Mouse (Mus musculus) frontal cortex, adult (tissue): ENCODE data around the gene Traf2.

ENCODE experiments used
- ATAC-seq: cut with Nextera tagmentation; 2 replicates; pipeline ENCODE4 v1.9.2; 2017; ENCODE audit warnings: mild to moderate bottlenecking, moderate library complexity, mixed read lengths; ENCODE audit not compliant: low TSS enrichment

Traf2 gene

DNA sequence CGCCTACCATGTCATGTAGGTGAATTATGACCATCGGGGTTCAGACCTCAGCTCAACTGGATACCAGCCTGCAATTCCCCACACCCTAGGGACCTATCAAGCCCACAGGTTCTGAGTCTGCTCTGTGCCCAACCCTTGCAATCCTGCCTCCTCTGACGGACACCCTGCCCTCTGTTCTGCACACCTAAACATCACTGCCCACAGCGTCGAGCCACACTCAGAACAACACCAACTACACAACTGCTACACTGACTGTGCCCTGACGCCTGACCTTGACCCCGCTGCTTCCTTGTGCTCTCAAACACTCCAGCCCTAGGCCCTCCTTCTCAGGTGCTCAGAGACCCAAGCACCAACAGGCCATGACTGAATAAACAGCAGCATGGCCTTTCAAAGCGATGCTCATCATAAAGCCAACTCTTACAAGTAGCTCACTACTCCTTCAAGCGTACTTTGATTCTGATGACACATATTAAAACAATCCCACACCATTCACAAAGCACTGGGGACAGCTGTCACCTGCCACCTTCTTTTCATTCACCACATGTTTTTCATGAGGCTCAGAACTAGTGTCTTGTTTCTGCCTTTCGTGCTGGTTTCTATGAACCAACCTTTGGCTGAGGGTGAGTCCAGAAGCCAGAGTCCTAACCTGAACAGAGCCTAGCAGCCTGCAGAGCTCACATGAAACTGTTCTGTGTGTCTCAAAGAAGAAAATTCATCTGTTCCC, 4.9 kb downstream of the Traf2 start:
- no peak for ATAC-seq

DNA sequence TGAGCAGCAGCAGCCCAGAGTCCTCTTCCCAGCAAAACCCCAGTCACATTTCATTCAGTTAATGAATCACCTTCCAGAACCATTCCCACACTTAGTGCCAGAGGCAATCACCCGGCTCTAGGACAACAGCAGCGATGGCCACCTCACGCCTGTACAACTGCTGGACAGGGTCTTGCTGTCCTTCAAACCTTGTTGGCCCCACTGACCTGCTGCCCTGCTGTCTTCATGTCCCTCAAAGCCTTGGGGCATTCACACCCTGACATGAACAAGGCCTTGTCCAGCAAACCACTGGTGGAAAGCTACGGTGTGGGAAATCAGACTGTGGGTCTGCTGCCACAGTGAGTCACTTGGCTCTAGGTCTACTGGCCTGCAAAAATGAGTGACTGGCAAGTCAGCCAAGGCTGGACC, 6.2 kb downstream of the Traf2 start:
- no peak for ATAC-seq

DNA sequence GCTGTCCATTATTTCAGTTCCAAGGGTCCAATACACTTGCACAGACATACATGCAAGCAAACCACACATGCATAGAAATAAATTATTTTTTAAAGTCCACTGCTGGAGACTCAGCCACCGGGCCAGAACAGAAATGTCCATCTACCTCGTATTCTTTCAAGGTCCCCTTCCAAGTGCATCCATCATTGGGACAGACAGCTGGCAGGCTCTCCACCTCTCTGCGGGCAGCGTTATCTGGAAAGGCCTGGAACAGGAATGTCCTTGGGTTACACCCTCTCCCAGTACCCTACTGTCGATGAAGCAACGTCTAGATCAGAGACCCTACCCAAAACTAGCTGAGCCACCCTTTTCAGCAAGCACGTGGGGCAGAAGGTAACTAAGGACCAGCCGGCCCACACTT, 10.2 kb downstream of the Traf2 start:
- ATAC-seq: no peak

DNA sequence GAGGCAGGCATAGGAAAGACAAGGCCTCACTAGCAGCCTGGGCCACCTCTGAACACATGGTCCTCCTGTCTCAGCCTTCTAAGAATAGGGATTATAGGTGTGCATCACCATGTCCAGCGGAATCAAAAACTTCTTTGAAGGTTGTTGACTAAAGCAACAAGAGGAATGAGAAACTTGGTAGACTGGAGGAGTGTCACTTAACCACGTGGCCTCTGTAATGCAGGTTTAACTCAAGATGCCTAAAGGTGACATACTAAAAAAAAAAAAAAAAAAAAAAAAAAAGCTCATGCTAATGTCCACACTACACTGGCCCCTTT, 11.9 kb downstream of the Traf2 start:
- ATAC-seq: no peak

DNA sequence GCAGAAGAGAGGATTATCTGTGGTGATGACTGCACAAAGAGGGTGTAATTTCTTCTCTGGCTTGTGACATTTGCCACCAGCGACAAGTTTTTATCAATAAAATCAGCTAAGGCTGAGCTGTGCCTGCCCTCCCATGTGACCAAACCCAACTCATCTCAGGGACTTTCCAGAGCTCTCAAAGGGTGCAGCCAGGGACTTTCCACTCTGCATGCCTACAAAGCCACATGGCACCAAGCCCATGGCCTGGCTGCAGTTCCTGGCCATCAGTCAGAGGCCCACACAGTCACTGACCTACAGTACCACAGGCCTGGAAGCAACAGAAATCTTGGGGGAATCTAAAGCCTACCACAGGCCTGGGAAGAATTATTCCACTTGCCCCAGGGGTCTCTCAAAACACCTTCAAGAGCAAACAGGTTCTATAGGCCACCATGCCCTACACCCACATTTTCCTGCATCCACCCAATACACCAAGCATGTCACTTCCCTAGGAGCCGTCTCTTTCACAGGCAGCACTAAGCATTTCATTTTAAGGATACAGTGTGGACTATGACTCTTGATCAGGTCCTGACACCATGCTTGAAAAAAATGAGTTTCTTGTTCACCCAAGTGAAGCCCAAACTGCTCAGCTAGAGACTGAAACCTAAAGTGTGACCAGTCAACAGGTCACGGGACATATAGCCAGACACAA, 12.4 kb downstream of the Traf2 start:
- ATAC-seq: no peak

DNA sequence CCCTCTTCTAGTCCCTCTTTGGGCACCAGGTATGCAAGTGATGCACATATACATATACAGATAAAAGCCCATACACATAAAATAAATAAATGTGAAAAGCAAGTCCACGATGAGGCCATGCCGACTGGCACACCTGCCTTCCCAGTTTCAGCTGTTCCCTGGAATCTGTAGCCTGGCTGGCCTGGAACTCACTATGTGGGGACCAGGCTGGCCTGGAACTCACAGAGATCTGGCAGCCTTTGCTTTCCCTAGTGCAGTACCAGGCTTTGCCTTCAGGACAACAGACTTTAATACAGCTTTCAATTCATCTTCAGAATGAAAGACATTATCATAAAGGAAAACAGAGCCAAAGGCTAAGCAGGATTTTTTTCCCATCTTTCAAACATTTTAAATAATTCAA, 13.0 kb downstream of the Traf2 start:
- no peak for ATAC-seq

DNA sequence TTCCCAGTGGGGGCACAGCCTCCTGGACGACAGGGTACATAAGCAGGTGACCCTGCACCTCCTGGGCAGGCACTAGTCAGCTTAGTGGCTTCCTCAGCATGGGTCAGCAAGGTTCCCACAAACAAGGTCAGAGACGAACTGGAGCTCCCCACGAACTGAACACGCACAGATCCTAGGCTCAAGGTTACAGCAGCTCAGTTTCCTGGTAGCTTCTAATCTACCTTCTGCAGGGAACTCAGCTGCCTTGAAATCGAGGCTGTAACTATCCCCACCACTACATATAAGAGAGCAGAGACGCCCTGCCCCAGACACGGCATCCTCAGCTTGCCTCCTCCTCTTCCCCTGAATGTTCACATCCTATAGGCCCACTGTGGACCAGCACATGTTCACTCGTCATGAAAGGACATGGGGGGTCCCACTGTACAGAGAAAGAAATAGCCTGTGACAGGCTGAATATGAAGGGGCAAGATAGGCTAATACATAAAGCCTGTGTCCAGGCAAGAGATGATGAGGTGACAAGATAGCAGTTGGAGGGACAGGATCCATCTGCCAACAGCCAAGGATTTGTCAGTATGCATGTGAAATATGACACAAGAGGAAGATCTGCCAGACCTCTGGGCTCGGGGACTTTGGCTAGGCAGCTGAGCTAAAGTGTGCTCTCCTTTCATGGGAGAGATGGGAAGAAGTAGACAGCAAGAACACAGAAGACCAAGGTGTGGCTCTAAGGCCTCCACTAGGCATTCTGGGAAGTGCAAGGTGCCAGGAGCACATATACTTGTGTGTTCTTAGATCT, 20.0 kb downstream of the Traf2 start:
- no peak for ATAC-seq

DNA sequence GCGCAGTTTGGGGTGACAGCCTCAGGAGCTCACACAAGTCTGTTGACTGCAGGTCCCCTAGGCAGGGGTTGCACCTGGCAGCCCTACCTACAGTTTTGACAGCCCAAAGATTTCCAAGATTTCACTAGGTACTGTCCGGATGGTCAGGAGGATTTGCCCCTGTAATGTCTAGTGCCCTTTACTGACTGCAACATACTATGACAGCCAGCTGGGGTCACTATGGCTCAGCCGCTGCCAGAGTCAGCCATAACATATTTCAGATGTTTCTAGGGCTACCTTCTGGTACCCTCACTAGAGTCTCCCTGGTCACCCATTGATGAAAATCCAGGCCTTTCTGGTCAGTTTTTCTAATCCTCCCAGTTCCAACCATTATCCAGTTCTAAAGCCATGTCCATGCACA, 36.8 kb downstream of the Traf2 start:
- ATAC-seq: no peak

DNA sequence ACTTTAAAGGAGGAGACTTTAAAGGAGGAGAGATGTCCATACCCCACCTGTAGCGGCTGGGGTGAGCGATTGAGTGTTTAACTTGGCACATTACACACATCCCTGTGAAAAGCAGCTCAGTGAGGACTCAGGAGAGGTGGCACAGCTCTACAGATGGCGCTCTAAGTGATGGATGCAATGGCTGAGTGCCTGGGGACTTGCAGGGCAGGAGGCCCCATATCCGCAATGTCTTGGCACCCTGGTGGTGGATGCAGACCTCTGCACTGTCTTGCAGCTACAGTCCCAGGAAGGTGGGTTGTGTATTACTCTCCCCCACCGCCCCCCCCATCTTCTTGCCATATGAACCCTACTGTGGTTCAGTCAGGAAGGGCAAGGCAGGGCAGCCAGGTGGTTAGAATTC, 39.8 kb downstream of the Traf2 start:
- no peak; the same call in 1 of the 2 replicates for ATAC-seq

DNA sequence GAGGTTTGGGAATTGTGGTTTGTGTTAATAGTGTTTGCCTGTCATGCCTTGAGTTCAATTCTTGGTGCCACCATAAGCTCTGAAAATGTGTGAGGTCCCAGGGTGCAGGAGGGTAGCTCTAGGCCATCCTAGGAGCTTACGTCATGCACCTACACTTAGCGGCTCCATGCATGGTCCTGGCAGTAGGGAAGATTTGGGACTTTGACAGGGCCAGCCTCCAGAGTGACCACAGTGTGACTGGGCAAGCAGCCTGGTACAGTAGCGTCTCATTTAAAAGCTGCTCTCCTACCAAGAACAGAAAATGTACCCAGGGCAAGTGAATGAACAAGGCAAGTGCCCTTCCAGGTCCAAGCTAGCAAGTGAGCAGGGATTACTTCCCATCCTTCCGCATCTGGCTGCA, 40.9 kb downstream of the Traf2 start:
- no peak for ATAC-seq

DNA sequence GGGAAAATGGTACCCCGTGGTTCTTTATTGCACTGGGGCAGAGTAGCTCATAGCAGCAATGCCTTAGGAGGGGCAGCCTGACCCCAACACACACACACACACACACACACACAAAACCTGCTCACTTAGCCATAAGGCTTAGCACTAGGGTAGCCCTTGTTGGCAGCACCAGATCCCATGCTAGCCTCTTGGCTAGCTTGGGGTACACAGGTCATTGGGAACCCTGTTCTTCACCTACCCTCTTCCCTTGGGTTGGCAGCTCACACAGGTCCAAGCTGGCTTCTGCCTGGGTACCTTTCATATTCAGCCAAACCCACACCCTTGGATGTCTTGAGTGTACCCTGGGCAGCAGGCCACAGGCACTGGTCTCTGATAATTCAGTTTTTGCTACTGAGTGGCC, 41.7 kb downstream of the Traf2 start:
- no peak for ATAC-seq

DNA sequence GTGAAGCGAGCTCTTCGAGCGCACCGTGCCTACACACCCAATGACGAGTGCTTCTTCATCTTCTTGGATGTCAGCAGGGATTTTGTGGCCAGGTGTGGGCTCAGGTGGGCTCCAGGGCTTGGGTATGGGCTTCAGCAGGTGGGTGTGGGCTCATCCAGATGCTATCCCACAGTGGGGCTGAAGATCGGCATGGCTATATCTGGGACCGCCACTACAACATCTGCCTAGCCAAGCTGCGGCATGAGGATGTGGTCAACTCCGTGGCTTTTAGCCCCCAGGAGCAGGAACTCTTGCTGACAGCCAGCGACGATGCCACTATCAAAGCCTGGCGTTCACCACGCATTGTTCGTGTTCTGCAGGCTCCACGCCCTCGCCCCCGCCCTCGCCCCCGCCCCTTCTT, 42.2 kb downstream of the Traf2 start:
- ATAC-seq: no peak

DNA sequence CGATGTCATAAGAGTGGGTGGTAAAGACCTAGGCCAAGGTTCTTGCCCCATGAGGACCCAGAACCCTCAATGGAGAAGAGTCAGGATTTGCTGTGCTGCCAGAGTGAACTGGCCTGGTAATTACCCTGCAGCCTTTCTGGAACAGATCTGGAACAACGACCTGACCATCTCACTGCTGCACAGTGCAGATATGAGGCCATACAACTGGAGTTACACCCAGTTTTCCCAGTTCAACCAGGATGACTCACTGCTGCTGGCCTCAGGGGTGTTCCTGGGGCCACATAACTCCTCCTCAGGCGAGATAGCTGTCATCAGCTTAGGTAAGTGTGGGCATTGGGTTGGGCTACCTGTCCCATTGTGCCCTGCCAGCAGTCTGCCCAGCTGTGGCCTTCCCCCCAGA, 44.0 kb downstream of the Traf2 start:
- ATAC-seq: no peak

DNA sequence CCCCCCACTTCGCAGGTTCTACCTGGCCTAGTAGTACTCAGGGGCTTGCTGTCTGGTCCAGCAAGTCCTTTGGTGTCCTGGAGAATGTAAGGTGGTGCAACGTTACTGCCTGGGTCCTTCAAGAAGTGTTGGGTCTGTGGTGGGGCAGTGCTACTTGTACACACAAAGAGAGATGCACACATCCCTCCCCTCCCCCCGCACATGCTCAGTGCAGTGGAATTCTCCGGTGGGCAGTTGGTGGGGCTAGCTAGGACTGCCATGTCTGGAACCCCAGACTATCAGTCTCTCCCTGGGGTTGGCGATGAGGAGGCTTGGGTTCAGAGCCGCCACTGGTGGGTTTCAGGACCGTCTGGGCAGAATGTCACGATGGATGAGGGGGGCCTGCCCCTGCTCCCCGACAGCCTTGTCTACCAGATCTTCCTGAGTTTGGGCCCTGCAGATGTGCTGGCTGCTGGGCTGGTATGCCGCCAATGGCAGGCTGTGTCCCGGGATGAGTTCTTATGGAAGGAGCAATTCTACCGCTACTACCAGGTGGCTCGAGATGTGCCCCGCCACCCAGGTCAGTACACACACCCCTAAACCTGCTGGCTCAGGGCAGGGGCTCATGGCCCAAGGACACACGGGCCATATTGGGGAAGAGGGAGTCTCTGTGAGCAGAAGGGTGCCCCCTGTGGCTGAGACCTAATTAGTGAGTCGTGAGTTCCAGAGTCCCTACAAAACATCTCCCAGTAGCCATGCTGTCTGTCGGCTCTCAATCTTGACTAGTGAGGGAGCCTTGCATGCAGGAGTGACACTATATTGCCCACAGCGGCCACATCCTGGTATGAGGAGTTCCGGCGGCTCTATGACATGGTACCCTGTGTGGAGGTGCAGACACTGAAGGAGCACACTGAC, 44.9 kb downstream of the Traf2 start, which contains the start of gene C8g:
C8g (minus strand) TSS at position 127 of the 894 bp plus-strand sequence.
- no peak for ATAC-seq

DNA sequence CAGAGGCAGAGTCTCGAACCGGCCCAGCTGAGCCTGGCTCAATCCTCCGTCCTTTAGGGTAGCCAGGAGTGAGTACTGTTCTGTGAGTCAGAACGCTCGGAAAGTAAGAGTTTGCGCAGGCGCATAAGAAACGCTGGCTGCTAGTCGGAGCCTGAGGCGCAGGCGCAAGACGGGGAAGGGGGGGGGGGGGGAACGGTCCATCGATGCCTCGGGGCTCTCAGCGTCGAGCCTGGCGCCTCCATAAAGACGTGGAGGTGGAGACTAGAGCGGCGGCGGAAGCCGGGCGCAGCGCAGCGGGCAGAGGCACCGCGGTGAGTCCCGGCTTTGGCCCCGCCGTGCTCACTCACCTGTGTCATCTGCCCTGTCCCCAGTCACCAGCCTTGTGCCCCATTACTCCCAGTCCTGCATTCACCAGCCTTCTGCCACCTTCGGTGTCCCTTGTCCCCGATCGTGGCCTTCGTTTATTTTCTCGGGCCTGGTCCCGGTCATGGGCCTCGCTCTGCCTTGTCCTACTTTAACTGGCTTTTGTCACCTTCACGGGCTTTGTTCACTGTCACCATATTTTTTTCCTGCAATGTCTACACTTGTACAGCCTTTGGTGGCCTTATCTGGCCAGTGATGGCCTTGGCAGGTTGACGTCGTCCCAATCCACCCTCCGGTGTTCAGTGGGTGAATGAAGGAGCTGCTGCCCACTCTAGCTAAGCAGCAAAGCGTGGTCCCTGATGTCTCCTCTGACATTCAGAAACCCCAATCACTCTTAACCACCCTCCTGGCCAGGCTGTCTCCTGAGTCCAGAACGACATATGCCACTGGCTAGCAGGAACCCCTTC, 45.9 kb downstream of the Traf2 start, which contains the start of gene Fbxw5:
Fbxw5 (plus strand) TSS at position 175 of the 830 bp plus-strand sequence.
- ATAC-seq: peak; percentile 91

DNA sequence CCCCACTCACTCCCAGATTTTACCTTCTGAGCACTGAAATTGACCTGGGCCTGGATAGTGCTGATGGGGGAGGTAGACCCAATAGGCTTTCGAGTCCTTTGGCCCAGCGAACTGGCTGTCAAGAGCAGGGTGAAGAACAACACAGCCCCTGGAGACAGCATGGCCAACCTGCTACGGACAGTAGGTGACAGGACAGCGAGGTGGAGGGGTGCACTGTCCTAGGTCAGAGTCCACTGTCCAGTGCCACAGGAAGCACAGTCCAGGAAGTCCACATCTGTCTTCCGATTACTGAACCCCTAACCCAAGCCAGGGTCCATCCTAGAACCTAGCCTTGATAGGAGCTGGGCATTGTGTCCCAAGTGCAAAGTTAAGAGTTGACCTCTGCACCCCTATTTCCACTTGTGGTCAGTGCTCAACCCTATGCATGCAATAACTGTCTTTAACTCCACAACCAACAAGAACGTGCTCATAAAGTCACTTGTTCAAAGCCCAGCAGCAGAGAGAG, 46.6 kb downstream of the Traf2 start:
- no peak for ATAC-seq

DNA sequence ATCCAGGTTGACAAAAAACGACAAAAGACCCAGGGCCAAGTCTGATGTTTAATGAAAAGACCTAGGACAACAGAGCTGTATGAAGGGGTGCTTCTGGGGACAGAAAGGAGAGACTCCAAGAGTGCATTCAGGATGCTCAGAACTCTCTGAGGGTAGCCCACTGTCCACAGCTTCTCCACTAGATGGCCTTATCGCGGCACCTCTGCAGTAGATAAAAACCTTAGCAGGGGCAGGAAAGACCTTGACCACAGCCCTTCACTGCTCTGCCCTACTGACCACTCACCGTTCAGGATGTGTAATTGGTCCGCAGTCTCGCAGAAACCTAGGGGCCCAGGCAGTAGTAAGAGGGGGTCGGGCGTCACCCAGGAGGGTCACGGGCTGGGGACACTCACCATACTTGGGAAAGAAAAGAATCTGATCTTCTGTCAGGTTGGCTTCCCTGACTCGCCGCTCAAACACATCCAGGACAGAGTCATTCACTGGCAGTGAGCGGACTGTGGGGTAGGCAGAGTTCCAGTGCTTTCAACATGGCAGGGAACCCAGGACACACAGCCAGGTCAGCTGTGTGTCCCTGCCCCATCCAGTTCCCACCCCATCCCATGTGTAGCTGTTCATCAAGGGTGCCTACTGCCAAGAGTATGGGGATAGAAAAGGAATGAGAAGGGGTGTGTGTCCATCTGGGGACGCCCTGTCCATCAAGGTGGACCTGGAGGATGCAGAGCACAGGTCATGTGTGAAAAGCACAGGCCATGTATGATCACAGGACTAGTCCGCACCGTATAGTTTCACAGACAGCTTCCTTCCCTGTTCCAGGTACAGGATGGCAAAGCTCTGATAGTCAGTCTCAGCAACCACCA, 47.9 kb downstream of the Traf2 start:
- ATAC-seq: no peak

DNA sequence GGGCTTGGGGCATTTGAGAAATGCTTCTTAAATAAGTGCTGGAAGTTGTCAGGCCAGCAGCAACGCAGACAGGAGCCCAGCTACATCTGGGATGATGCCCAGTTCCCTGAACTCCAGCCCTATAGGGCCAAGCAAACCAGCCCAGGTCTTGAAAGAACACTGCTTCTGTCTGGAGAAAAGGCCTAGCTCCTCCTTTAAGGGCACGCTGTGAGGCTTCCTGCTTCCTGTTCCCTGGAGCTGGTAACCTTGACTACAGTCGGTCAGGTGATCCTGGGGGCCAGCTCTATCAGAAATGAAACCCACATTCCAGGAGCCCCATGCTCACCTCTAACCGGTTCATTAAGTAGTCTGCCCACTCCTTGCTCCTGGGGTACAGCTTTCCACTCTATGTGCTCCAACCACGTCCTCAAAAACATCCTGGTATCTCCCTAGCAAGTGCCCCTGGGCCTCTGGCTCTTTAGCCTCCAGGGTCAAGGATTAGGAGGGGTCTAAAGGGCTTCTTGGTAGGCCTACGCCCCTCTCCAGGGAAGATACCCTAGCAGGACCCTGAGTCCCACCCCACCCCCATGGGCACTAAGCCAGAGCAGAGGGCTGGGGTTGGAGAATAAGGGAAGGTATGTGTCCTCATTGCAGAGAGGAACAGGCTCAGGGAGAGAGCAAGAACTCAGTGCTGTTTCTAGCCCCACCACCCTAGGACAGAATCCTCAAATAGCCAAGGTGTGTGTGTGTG, 48.7 kb downstream of the Traf2 start:
- no peak for ATAC-seq

DNA sequence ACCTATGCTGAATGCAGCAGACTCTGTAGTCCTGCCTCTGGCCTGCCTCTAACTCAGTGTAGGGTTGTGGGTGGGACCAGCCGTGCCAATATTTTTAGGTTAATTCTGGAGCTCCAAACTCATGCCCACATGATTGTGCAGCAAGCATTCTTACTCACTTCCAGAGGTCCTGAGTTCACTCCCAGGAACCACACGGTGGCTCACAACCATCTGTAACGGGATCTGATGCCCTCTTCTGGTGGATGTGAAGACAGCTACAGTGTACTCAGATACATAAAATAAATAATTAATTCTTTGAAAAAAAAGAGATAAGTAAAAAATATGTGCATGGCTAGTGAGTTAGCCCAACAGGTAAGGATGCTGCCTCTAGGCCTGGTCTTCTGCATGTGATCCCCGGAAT, 50.3 kb downstream of the Traf2 start:
- no peak for ATAC-seq
